Mouse (Mus musculus): ENCODE results near the gene Kif16b. TPM values are rescaled to one million over a fixed set of nuclear protein-coding genes. Genes with fewer than 3 reads are reported as not detected.

Gene Kif16b
- polyA plus RNA-seq, 1 experiment from 2014 or later = 11.5 TPM

DNA sequence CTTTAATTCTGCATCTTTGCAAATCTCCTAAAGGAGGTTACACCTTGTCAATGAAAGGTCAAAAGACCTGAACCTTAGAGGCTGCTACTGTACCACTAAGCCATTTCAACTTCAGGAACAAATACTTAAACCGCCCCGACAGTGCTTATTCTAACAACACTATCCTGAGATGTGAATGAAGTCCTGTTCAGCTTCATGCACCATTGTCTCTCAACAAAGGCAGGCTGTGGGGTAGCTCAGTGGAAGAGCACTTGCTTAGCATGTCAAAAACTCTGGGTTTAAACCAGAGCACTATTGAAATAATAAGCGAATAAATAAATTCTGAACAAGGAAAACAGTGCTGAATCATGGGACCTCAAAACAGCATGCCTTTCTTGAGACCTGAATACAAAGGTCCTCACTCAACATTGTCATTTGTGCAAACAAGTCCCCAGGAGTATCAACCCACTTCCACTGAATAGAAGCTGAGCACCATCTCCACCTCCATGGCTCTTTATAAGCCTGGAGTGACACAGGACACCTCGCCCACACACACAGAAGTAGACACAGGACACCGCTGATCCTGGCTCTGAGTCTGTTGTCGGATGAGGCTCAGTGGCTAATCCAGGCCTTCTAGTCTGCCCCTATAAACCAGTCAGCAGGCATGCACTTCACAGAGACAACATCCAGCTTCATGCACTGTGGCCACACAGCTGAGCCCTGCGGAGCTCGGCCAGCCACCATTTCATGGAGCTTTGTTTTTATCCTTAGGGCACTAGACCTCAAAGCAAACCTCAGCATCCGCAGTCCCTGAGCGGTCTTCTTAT is 68.5 kb downstream of the Kif16b start:
- no peak for ATAC-seq

DNA sequence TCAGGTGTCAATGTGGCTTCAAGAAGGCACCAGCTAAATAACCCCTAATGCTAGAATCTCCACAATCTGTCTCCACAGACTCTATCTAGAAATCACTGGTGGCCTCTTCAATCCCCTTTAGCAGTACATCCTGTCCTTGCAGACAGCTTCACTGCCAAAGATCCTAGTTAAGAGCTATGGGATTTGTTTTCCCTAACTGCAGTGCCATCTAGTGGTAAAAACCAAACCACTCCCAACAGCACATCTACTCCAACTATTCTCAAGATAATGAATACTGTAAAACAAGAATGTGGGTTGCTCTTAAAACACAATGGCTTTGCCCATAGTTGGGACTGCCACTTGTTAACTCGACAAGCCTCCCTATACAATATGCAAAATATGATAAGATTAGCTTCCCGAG is 88.3 kb downstream of the Kif16b start:
- Histone ChIP-seq H3K4me3 (ENCODE audit: low read length) (no peak overlapping the region), H3K9ac (ENCODE audit: low read depth, low read length) (no peak overlapping the region), H3K36me3 (ENCODE audit: control insufficient read depth, insufficient read depth, low read length) (no peaks in the 10 kb centered on the region), H3K4me1 (ENCODE audit: control insufficient read depth, insufficient read depth, low read length) (no peaks in the 10 kb centered on the region), H3K9me3 (ENCODE audit: control insufficient read depth, low read length) (no peaks in the 10 kb centered on the region), H3K27ac (ENCODE audit: low read length) (no peak overlapping the region), H3K4me2 (ENCODE audit: low read depth, low read length) (no peak overlapping the region), H3K27me3 (replicated peaks; ENCODE audit: control insufficient read depth, insufficient read depth, low read length) (no peaks in the 10 kb centered on the region)
- ATAC-seq = peak; percentile 76
- 28% methylated on average over 2 of the region's 2 CpGs for WGBS

More for the DNA sequence above, 68.5 kb downstream of the Kif16b start:
- no peaks in the 10 kb centered on the region for H3K36me3 ChIP-seq (ENCODE audit: control insufficient read depth, insufficient read depth, low read length)
- H3K27me3 ChIP-seq (replicated peaks; ENCODE audit: control insufficient read depth, insufficient read depth, low read length) = no peaks in the 10 kb centered on the region
- no peak overlapping the region for H3K9ac ChIP-seq (ENCODE audit: low read depth, low read length)
- 75% methylated on average over 10 of the region's 10 CpGs for WGBS
- H3K4me2 ChIP-seq (ENCODE audit: low read depth, low read length) = no peak overlapping the region
- 0 out of 2 replicates have a peak, but pooled peaks cover 2% of the 10 kb centered on the region for H3K4me1 ChIP-seq (ENCODE audit: control insufficient read depth, insufficient read depth, low read length)
- H3K4me3 ChIP-seq (ENCODE audit: low read length) = no peak overlapping the region
- no peaks in the 10 kb centered on the region for H3K9me3 ChIP-seq (ENCODE audit: control insufficient read depth, low read length)
- H3K27ac ChIP-seq (ENCODE audit: low read length) = no peak overlapping the region

DNA sequence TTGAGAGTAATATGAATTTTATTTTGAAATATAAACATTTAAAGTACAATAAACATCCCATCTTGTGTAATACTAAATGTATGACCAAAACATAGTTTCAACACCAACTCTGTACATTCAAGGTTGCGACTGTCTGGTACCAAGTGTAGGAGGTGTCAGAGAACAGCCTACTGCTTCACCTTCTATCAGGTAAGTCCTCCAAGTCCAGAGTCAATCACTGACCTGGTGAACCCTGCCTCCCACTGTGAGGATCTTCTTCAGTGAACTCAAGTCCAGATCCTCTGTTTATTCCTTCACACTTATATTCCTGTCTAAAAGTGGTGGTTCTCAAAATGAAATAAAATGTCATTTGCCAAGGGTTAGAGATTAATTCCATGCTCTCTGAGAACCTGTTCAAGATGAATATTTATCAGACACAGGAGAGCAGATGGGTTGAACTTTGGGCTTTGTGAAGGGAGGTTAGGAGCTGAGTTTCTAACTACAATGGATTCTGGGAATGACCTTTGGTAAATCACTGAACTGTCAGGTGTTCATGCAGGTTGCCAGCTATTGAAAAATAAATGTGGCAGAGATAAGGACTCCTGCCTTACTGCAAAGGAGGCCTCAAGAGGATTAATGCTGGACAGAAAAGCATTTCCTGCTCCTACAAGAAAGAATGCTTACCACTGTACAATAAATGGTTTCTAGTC is 97.4 kb downstream of the Kif16b start:
- no peaks in the 10 kb centered on the region for H3K4me1 ChIP-seq (ENCODE audit: control insufficient read depth, insufficient read depth, low read length)
- H3K9me3 ChIP-seq (ENCODE audit: control insufficient read depth, low read length) = no peaks in the 10 kb centered on the region
- no peaks in the 10 kb centered on the region for H3K27me3 ChIP-seq (replicated peaks; ENCODE audit: control insufficient read depth, insufficient read depth, low read length)
- H3K36me3 ChIP-seq (ENCODE audit: control insufficient read depth, insufficient read depth, low read length) = no peaks in the 10 kb centered on the region
- H3K9ac ChIP-seq (ENCODE audit: low read depth, low read length) = no peak overlapping the region
- no peak overlapping the region for H3K4me3 ChIP-seq (ENCODE audit: low read length)
- peak overlapping the region; percentile 57; the same call in 1 of the 2 replicates for H3K27ac ChIP-seq (ENCODE audit: low read length)
- ATAC-seq = peak; percentile 96
- 83% methylated on average over 1 of the region's 1 CpGs for WGBS
- no peak overlapping the region for H3K4me2 ChIP-seq (ENCODE audit: low read depth, low read length)

DNA sequence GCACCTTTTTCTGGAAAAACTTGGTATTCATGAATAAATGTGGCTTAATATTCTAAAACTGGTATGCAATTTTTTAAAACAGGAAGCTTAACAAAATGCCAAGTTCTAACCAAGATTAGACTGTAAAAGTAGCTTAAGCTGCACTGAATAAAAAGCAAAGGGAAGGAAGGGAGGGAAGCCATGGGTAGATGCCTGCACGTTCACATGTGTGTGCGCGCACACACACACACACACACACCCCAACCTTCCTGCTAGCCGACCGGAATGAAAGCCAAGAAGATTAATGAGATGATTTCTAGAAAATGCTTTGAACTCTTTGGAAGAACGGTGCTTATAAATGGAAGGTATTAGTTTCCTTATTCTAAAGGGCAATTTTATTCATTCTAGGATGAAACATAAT is 104.0 kb downstream of the Kif16b start:
- WGBS = 47% methylated on average over 6 of the region's 6 CpGs
- no peaks in the 10 kb centered on the region for H3K4me1 ChIP-seq (ENCODE audit: control insufficient read depth, insufficient read depth, low read length)
- no peaks in the 10 kb centered on the region for H3K9me3 ChIP-seq (ENCODE audit: control insufficient read depth, low read length)
- no peak overlapping the region for H3K27ac ChIP-seq (ENCODE audit: low read length)
- H3K27me3 ChIP-seq (replicated peaks; ENCODE audit: control insufficient read depth, insufficient read depth, low read length) = no peaks in the 10 kb centered on the region
- no peak overlapping the region for H3K9ac ChIP-seq (ENCODE audit: low read depth, low read length)
- no peak overlapping the region for H3K4me2 ChIP-seq (ENCODE audit: low read depth, low read length)
- no peak overlapping the region for H3K4me3 ChIP-seq (ENCODE audit: low read length)
- no peaks in the 10 kb centered on the region for H3K36me3 ChIP-seq (ENCODE audit: control insufficient read depth, insufficient read depth, low read length)
- no peak for ATAC-seq

DNA sequence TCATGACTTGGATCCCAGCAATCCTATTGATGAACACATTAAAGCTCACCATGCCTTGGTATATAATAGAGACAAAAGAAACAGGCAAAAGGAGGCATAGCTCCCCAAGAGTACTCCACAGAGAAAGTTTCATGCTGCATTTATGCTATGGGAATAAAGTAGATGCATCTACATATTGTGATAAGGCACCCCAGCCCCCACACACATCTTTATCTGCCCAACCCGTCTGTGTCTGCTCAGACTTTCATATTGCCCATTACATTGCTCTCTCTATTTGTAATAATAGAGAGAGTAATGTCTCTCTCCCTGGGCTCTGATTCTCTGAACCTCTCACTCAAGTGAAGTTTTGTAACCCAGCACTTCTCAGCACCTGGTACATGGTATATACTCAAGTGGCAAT is 126.0 kb downstream of the Kif16b start:
- Histone ChIP-seq H3K27me3 (replicated peaks; ENCODE audit: control insufficient read depth, insufficient read depth, low read length) (no peaks in the 10 kb centered on the region), H3K4me2 (ENCODE audit: low read depth, low read length) (no peak overlapping the region), H3K4me1 (ENCODE audit: control insufficient read depth, insufficient read depth, low read length) (no peaks in the 10 kb centered on the region), H3K4me3 (ENCODE audit: low read length) (no peak overlapping the region), H3K9me3 (ENCODE audit: control insufficient read depth, low read length) (no peaks in the 10 kb centered on the region), H3K9ac (ENCODE audit: low read depth, low read length) (no peak overlapping the region), H3K36me3 (ENCODE audit: control insufficient read depth, insufficient read depth, low read length) (no peaks in the 10 kb centered on the region), H3K27ac (ENCODE audit: low read length) (no peak overlapping the region)
- no peak for ATAC-seq
- 69% methylated on average over 1 of the region's 1 CpGs for WGBS

DNA sequence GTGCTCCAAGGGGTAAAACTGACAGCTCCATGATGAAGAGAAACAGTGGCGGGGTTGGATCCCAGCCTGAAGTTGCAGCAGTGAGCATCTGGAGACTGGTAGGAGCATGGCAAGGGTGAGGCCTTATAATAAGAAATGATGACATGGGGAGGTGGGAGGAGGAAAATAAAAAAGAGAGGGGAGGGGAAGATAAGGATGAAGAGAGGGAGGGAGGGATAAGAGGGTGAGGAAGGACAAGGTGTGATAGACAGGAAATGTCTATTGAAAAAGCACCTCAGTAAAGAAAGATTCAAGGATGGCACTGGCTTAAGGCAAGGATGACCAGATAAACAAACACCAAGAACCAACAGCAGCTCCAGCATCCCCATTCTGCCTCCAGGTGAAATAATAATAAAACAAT is 126.6 kb downstream of the Kif16b start:
- no peak for ATAC-seq
- Histone ChIP-seq H3K4me1 (ENCODE audit: control insufficient read depth, insufficient read depth, low read length) (no peaks in the 10 kb centered on the region), H3K9ac (ENCODE audit: low read depth, low read length) (no peak overlapping the region), H3K27me3 (replicated peaks; ENCODE audit: control insufficient read depth, insufficient read depth, low read length) (no peaks in the 10 kb centered on the region), H3K36me3 (ENCODE audit: control insufficient read depth, insufficient read depth, low read length) (no peaks in the 10 kb centered on the region), H3K9me3 (ENCODE audit: control insufficient read depth, low read length) (no peaks in the 10 kb centered on the region), H3K4me3 (ENCODE audit: low read length) (no peak overlapping the region), H3K4me2 (ENCODE audit: low read depth, low read length) (no peak overlapping the region), H3K27ac (ENCODE audit: low read length) (no peak overlapping the region)
- WGBS = 60% methylated on average over 1 of the region's 1 CpGs

DNA sequence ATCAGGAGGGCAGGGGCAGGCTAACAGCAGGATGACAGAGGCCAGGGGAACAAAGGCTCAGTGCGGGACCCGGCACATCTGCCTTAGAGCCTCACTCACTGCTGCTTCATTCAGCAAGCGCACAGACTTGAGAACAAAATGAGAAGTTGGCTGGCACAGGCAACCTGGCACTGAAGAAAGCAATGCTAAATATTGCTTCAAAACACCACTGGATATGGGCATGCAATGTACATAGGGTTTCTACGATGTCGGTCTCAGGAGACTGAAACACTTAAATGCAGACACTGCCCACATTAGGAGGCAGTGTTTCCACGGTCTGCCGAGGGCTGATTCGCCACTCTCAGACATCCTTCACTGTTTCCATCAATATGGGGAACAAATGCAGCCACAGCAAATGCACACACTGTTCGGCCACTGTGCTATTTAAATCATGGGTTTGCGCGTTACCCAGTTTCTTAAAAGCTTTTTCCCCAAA is 131.6 kb downstream of the Kif16b start:
- 80% methylated on average over 11 of the region's 11 CpGs for WGBS
- H3K4me1 ChIP-seq (ENCODE audit: control insufficient read depth, insufficient read depth, low read length) = no peaks in the 10 kb centered on the region
- no peak for ATAC-seq
- no peaks in the 10 kb centered on the region for H3K36me3 ChIP-seq (ENCODE audit: control insufficient read depth, insufficient read depth, low read length)
- no peak overlapping the region for H3K9ac ChIP-seq (ENCODE audit: low read depth, low read length)
- H3K27me3 ChIP-seq (replicated peaks; ENCODE audit: control insufficient read depth, insufficient read depth, low read length) = no peaks in the 10 kb centered on the region
- no peak overlapping the region for H3K4me3 ChIP-seq (ENCODE audit: low read length)
- H3K9me3 ChIP-seq (ENCODE audit: control insufficient read depth, low read length) = no peaks in the 10 kb centered on the region
- no peak overlapping the region for H3K4me2 ChIP-seq (ENCODE audit: low read depth, low read length)
- H3K27ac ChIP-seq (ENCODE audit: low read length) = no peak overlapping the region

DNA sequence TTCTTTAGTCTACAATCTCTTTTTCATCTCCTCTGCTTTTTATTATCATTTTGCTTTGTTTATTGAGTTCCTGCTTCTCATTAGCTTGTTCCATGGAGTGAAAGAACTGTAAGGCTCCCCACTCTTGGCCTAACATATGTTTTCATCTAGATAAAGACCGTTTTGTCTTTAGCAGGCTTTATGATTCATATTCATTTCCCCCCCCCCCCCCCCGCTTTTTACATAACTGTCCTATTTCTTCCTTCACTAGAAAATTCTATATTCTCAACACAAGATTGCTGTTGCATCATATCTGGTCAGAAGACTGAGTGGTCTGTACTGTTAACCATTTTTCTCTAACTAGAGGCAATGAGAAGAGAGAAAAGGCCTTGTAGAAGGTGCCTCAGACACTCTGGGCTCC is 137.1 kb downstream of the Kif16b start:
- H3K9ac ChIP-seq (ENCODE audit: low read depth, low read length) = no peak overlapping the region
- H3K4me2 ChIP-seq (ENCODE audit: low read depth, low read length) = no peak overlapping the region
- no peaks in the 10 kb centered on the region for H3K36me3 ChIP-seq (ENCODE audit: control insufficient read depth, insufficient read depth, low read length)
- H3K27me3 ChIP-seq (replicated peaks; ENCODE audit: control insufficient read depth, insufficient read depth, low read length) = no peaks in the 10 kb centered on the region
- WGBS = 80% methylated on average over 2 of the region's 2 CpGs
- H3K27ac ChIP-seq (ENCODE audit: low read length) = no peak overlapping the region
- H3K9me3 ChIP-seq (ENCODE audit: control insufficient read depth, low read length) = no peaks in the 10 kb centered on the region
- H3K4me1 ChIP-seq (ENCODE audit: control insufficient read depth, insufficient read depth, low read length) = no peaks in the 10 kb centered on the region
- H3K4me3 ChIP-seq (ENCODE audit: low read length) = no peak overlapping the region
- ATAC-seq = no peak

DNA sequence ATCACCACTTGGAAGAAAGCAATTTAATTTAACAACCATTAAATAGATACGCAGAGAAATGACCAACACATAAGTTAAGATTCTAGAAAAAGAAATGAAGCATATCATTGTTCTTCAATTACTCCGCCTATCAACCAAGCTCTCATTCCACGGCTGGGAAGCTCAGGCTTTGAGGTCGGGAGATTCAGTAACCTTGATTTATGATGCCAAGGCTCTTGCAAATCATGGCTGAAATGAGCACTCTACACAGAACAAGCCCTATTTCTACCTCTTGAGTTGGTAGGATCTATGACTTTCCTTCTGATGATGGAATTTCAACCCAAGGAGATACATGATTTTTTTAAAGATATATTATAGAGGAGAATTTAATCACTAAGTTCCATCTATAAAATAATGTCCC is 140.5 kb downstream of the Kif16b start:
- Histone ChIP-seq H3K4me3 (ENCODE audit: low read length) (no peak overlapping the region), H3K4me2 (ENCODE audit: low read depth, low read length) (no peak overlapping the region), H3K27me3 (replicated peaks; ENCODE audit: control insufficient read depth, insufficient read depth, low read length) (no peaks in the 10 kb centered on the region), H3K9me3 (ENCODE audit: control insufficient read depth, low read length) (no peaks in the 10 kb centered on the region), H3K9ac (ENCODE audit: low read depth, low read length) (no peak overlapping the region), H3K4me1 (ENCODE audit: control insufficient read depth, insufficient read depth, low read length) (no peaks in the 10 kb centered on the region), H3K27ac (ENCODE audit: low read length) (no peak overlapping the region), H3K36me3 (ENCODE audit: control insufficient read depth, insufficient read depth, low read length) (no peaks in the 10 kb centered on the region)
- ATAC-seq = no peak
- WGBS = 70% methylated on average over 4 of the region's 4 CpGs
